Mouse (Mus musculus) liver, embryonic 11.5 days (tissue): ENCODE measurements at regions not wholly inside any gene's neighbourhood (a gene's known extent, or its start where the extent isn't known, plus 50 kb on each side); places are given as distances from the start of the nearest gene placed in this dataset.
"Not testable (repeated sequence)": the region's sequence is repeated elsewhere in the genome, so short reads cannot be mapped to it uniquely, and the experiment has no call there.

ENCODE experiments used
- ATAC-seq: fragments of 200-750 bp; cut with Nextera tagmentation; replicated peaks from 2 replicates; pipeline ENCODE4 v1.8.0; 2017; ENCODE audit warnings: moderate number of reproducible peaks, mild to moderate bottlenecking, moderate TSS enrichment, moderate library complexity; ENCODE audit not compliant: low FRiP score
- DNase-seq: peaks from one replicate; pipeline ENCODE4 v3.0.0-alpha.2; 2017; ENCODE audit warnings: low spot score
- H3K27ac ChIP-seq: fragments of 300-500 bp; sonication (generic); 2 replicates; pipeline ENCODE4 v1.5.1; 2014; ENCODE audit warnings: mild to moderate bottlenecking, low read depth, low read length, control low read depth
- H3K27me3 ChIP-seq: fragments of 300-500 bp; sonication (generic); replicated peaks from 2 replicates; pipeline ENCODE4 v1.6.1; 2014; ENCODE audit warnings: low read length, mixed read lengths; ENCODE audit not compliant: control insufficient read depth, insufficient read depth
- H3K36me3 ChIP-seq: fragments of 300-500 bp; sonication (generic); 2 replicates; pipeline ENCODE4 v1.6.1; 2014; ENCODE audit warnings: mild to moderate bottlenecking, low read length, moderate library complexity, mixed read lengths; ENCODE audit not compliant: control insufficient read depth, insufficient read depth
- H3K4me1 ChIP-seq: fragments of 300-500 bp; sonication (generic); replicated peaks from 2 replicates; pipeline ENCODE4 v1.6.1; 2014; ENCODE audit warnings: low read length, mixed read lengths; ENCODE audit not compliant: control insufficient read depth, insufficient read depth
- H3K4me2 ChIP-seq: fragments of 300-500 bp; sonication (generic); 2 replicates; pipeline ENCODE4 v1.6.1; 2014; ENCODE audit warnings: mild to moderate bottlenecking, control low read depth, moderate library complexity
- H3K4me3 ChIP-seq: fragments of 300-500 bp; sonication (generic); 2 replicates; pipeline ENCODE4 v1.5.1; 2014; ENCODE audit warnings: low read depth, low read length, control low read depth
- H3K9ac ChIP-seq: fragments of 300-500 bp; sonication (generic); 2 replicates; pipeline ENCODE4 v1.6.1; 2014; ENCODE audit warnings: low read depth, low read length, control low read depth
- H3K9me3 ChIP-seq: fragments of 300-500 bp; sonication (generic); 2 replicates; pipeline ENCODE4 v1.6.1; 2016; ENCODE audit warnings: low read length, inconsistent platforms, mixed read lengths; ENCODE audit not compliant: control insufficient read depth
- WGBS: fragments of 180-500 bp; shearing (Covaris S2); extraction: QIAGEN DNeasy Blood & Tissue Kit; methylation state at CpG from one replicate; pipeline ENCODE4 v1.1.7; 2014; 5-methylcytosine and 5-hydroxymethylcytosine counted together

- not testable (repeated sequence) for DNase-seq, H3K9me3 ChIP-seq, H3K4me2 ChIP-seq, H3K4me1 ChIP-seq, H3K36me3 ChIP-seq, H3K4me3 ChIP-seq, H3K9ac ChIP-seq, H3K27ac ChIP-seq, H3K27me3 ChIP-seq, ATAC-seq
- WGBS: 51% methylated on average over 5 of the region's 5 CpGs
Measured at GRCm38 (mm10) chr12:117327086-117327485, 189.2 kb upstream of the Rapgef5 start.

GRCm38 (mm10) chr12:117330418-117330817, 185.9 kb upstream of the Rapgef5 start:
- H3K27ac ChIP-seq: no peak overlapping the region
- no peaks in the 10 kb centered on the region for H3K4me1 ChIP-seq
- DNase-seq (no peak), ATAC-seq (no peak)
- H3K9me3 ChIP-seq: peaks cover 3% of the 10 kb centered on the region; the same call in 1 of the 2 replicates
- H3K27me3 ChIP-seq: no peaks in the 10 kb centered on the region
- H3K9ac ChIP-seq: no peak overlapping the region
- H3K4me2 ChIP-seq: no peak overlapping the region
- H3K36me3 ChIP-seq: no peaks in the 10 kb centered on the region
- H3K4me3 ChIP-seq: no peak overlapping the region

DNA sequence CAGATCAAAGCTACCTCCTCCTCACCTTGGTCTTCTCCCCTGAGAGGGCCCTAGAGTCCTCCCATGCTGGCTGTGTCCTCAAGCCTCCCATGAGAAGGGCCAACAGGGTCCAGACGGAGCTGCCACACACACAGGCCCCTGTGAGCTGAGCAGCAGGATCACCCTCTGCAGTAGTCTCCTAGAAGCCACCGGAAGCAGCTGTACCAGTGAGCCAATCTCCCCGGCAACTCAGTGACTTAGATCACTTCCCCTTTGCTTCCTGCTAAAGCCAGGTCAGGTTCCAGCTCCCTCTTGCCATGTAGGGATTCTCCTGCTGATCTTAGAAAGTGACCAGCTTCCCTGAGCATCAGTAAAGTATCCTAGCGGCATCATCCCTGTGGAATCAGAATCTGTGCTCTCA, 179.4 kb upstream of the Rapgef5 start:
- WGBS: 50% methylated on average over 4 of the region's 4 CpGs
- H3K9ac ChIP-seq: no peak overlapping the region
- ATAC-seq: no peak

GRCm38 (mm10) chr12:117342321-117342720, 174.0 kb upstream of the Rapgef5 start:
- DNase-seq: no peak
- H3K27ac ChIP-seq: no peak overlapping the region
- ATAC-seq: no peak

More for the DNA sequence above, 179.4 kb upstream of the Rapgef5 start:
- Histone ChIP-seq H3K4me1 (no peaks in the 10 kb centered on the region), H3K36me3 (no peaks in the 10 kb centered on the region), H3K4me3 (no peak overlapping the region), H3K27ac (no peak overlapping the region), H3K4me2 (no peak overlapping the region), H3K27me3 (no peaks in the 10 kb centered on the region), H3K9me3 (no peaks in the 10 kb centered on the region)
- DNase-seq: no peak

DNA sequence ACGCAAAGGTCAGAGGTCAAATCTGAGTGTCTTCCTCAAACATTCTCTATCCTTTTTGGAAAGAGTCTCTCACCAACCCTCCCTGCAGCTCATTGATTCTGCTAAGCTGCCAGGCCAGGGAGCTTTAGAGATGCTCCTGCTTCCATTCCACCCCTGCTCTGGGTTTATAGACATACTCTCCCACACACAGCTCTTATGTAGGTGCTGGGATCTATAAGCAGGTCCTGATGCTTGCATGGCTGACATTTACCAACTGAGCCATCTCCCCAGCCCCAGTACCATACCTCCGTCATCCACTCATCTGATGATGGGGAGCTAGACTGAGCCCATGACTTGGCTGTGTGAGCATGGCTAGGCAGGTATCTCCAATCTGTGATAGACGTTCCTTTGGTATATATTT, 173.2 kb upstream of the Rapgef5 start:
- no peak for ATAC-seq

More at GRCm38 (mm10) chr12:117342321-117342720, 174.0 kb upstream of the Rapgef5 start:
- H3K4me3 ChIP-seq: no peak overlapping the region
- no peak overlapping the region for H3K9ac ChIP-seq
- no peaks in the 10 kb centered on the region for H3K27me3 ChIP-seq
- 41% methylated on average over 6 of the region's 6 CpGs for WGBS
- no peaks in the 10 kb centered on the region for H3K36me3 ChIP-seq
- no peaks in the 10 kb centered on the region for H3K4me1 ChIP-seq
- H3K4me2 ChIP-seq: no peak overlapping the region
- H3K9me3 ChIP-seq: no peaks in the 10 kb centered on the region

DNA sequence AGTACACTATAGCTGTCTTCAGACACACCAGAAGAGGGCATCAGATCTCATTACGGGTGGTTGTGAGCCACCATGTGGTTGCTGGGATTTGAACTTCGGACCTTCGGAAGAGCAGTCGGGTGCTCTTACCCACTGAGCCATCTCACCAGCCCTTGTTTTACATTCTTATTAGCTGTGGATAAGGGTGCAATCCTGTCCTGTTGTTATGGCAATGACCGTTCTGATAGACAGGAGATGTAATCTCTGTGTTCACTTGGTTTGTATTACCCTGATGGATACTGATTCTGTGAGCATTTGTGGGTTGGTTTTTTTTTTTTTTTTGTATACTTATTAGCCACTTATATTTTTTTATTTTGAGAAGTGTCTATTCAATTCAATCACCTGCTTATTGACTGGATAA, 172.7 kb upstream of the Rapgef5 start:
- not testable (repeated sequence) for H3K4me1 ChIP-seq, H3K4me2 ChIP-seq, H3K36me3 ChIP-seq, H3K27me3 ChIP-seq, H3K27ac ChIP-seq, H3K4me3 ChIP-seq, H3K9ac ChIP-seq, ATAC-seq, DNase-seq, H3K9me3 ChIP-seq
- WGBS: 91% methylated on average over 4 of the region's 5 CpGs

More for the DNA sequence above, 173.2 kb upstream of the Rapgef5 start:
- DNase-seq: no peak
- Histone ChIP-seq H3K9ac (no peak overlapping the region), H3K27ac (no peak overlapping the region), H3K4me1 (no peaks in the 10 kb centered on the region), H3K9me3 (no peaks in the 10 kb centered on the region), H3K36me3 (no peaks in the 10 kb centered on the region), H3K27me3 (no peaks in the 10 kb centered on the region), H3K4me2 (no peak overlapping the region), H3K4me3 (no peak overlapping the region)
- 76% methylated on average over 3 of the region's 3 CpGs for WGBS

- Histone ChIP-seq H3K27me3 (no peaks in the 10 kb centered on the region), H3K27ac (no peak overlapping the region), H3K9ac (no peak overlapping the region), H3K4me2 (no peak overlapping the region), H3K36me3 (no peaks in the 10 kb centered on the region), H3K9me3 (no peaks in the 10 kb centered on the region), H3K4me1 (no peaks in the 10 kb centered on the region), H3K4me3 (no peak overlapping the region)
- WGBS: 65% methylated on average over 11 of the region's 11 CpGs
- DNase-seq (no peak), ATAC-seq (no peak)
Measured at GRCm38 (mm10) chr12:117344266-117345087, 171.8 kb upstream of the Rapgef5 start.

DNA sequence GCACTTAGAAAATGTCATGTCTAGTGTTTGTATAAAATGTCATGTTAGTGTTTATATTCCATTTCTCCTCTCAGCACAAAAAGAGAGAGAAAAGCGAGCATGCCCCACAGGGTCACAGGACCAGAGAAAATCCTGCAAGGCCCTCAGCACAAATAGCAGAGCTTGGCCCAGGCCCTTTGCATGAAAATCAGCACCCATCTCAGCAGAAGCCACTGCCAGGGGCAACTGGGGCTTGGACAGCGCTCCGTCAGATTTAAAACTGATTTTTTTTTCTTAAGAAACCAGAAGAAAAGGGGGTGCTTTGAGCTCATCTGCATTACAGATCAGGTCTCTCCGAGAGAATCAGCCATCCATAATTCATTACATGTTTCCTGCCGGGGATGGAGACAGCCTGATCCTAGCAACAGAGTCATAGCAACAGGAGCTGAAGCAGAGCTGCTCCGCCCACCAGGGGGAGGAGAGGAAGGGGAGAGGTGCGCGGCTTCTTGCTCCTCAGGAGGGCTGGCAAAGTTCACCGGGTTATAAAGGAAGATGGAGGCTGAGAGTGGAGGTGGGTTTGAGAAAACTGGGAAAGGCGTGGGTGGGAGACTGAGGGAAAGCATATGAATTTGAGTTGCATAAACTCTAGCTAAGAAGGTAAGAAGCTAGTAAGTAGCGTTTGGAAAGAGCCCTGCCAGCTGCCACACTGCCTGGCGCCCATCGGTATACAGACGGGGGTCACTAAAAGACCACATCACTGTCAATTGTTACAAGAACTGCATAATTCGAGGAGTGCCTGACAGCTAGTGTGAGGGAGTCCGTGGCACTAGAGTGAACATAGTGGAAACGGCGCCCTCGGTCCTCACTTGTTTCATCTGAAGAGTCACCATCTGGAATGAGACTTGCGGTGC, 170.9 kb upstream of the Rapgef5 start:
- no peaks in the 10 kb centered on the region for H3K4me1 ChIP-seq
- H3K27me3 ChIP-seq: no peaks in the 10 kb centered on the region
- H3K9me3 ChIP-seq: no peaks in the 10 kb centered on the region
- H3K4me3 ChIP-seq: no peak overlapping the region
- no peak overlapping the region for H3K4me2 ChIP-seq
- no peak overlapping the region for H3K9ac ChIP-seq
- H3K27ac ChIP-seq: no peak overlapping the region
- no peaks in the 10 kb centered on the region for H3K36me3 ChIP-seq
- 31% methylated on average over 20 of the region's 20 CpGs for WGBS
- DNase-seq: no peak
- ATAC-seq: no peak
